Mouse (Mus musculus) CH12F3 (cell line): ENCODE measurements around the gene Acsbg1.

ENCODE experiments used
- in situ Hi-C: fragments of 300-500 bp; cut with MboI; formaldehyde crosslinking; loops from 2 replicates; pipeline ENCODE4 v1.14.3; 2020; ENCODE audit warnings: low sequenced_read_pairs

The Acsbg1 gene

DNA sequence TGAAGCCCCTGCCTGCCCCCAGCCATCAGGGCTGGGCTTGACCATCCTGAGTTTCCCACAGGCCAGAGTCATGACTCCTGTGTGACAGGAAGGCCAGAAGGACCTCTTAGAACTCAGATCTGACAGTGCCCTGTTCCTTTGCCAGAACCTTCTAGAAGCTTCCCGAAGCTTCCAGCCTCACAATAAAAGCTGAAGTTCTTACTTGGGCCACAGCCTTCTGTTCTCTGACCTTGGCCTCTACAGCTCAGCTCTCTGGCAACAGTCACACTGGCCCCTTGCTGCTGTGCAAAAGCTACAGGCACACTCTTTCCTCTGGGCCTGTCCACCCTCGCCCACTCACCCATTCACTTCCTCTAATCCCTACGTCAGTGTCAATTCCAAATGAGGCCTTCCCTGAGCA is 10.3 kb upstream of the Acsbg1 start:
- in situ Hi-C loops, result loop anchor here (5.0 kb wide), 1 partner anchor 50 kb away; no protein-coding TSS in a partner anchor

- in situ Hi-C loops, result no loop called here
Measured at GRCm38 (mm10) chr9:54668455-54668854, 6.8 kb upstream of the Acsbg1 start.

GRCm38 (mm10) chr9:54666116-54666515 is 4.4 kb upstream of the Acsbg1 start:
- in situ Hi-C loops, result no loop called here

DNA sequence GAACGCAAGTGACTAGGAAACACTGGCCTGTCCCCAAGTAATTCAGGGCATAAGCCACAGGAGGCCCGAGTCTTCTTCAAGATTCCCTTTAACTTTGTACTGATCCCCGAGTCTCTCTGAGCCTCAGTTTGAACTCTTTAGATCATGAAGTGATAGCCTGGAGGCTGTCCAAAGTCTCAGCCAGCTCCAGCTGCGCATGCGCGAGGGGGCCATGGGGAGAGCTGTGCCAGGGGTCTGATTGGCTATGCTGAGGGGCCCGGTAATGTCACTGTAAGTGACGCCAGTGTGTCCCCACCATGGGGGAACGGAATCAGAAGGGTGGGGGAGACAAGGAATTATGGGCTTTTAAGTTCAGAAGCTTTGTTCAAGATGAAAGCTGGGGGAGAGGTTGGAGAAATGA is 2.7 kb upstream of the Acsbg1 start:
- in situ Hi-C loops, result no loop called here

DNA sequence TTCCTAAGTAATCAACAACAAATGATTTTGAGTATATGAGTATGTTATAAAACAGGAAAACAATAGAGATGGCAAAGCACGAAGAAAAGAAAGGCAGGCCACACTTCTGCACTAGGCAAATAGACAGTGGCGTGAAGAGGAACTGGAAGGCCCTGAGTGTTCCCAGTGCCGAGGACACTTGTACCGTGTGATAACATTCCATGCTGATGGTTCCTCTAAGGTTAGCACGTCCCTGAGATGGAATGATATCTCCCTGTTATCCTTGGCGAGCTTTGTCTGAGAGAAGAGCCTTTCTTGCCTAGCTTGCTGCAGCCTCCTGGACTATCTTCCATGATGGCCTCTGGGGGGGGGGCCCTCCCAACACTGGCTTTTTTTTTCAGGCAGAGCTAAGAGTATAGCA is 2.9 kb downstream of the Acsbg1 start:
- in situ Hi-C loops, result no loop called here

- in situ Hi-C loops, result no loop called here
Measured at GRCm38 (mm10) chr9:54656402-54656801, 5.3 kb downstream of the Acsbg1 start.

DNA sequence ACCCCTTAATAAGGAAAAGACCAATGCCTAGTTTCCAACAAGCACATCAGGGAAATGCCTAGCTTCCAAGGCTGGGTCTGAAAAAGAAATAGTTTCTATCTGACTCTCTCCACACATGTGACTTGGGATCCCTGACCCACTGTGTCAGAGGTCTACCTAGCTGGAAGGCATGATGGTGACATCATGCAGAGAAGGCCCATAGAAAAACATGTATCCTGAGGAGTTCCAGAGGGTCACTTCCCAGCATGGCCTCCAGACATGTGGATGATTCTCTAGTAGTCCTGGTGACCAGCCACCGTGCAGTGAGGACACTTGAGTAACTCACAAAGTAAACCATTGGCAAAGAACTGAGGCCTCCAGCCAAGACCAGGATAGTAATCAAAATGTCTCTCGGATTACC is 5.8 kb downstream of the Acsbg1 start:
- in situ Hi-C loops, result no loop called here

GRCm38 (mm10) chr9:54652778-54653177 is 8.9 kb downstream of the Acsbg1 start:
- in situ Hi-C loops, result no loop called here

DNA sequence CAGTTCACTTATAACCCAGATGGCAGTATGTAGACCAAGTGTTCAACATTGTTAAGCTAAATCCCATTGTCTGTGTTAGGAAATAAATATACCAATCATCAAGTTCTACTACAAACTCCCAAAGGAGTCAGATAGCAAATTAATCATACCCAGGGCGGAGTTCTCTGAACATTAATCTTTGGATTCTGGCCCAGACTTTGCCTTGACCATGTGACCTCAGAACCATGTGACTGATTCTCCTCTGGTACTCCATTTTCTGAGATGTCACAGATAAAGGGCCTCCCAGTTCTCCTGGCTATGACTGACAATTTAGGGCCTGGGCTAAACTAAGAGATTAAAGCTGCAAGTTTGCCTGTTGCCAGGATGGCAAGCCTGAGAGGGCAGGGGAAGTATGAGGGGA is 12.3 kb downstream of the Acsbg1 start:
- in situ Hi-C loops, result no loop called here

DNA sequence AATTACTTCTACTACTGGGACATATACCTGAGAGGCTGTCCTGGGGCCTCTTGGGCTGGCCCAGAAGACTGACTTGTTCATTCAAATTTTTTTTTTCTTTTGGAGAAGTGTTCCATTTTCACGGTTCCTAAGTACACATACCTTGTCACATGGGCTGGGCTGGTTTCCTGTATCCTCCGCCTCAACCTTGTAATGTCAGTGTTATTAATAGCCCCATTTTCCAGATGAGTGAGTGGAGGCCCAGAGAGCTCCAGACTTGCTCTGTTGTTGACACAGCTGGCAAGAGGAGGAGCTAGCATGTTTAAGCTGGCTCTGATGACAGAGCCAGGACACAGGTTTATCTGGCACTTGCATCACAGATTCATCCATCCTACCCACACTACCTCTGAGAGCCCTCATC is 14.2 kb downstream of the Acsbg1 start:
- in situ Hi-C loops, result no loop called here

GRCm38 (mm10) chr9:54646252-54646651 is 15.4 kb downstream of the Acsbg1 start:
- in situ Hi-C loops, result no loop called here

DNA sequence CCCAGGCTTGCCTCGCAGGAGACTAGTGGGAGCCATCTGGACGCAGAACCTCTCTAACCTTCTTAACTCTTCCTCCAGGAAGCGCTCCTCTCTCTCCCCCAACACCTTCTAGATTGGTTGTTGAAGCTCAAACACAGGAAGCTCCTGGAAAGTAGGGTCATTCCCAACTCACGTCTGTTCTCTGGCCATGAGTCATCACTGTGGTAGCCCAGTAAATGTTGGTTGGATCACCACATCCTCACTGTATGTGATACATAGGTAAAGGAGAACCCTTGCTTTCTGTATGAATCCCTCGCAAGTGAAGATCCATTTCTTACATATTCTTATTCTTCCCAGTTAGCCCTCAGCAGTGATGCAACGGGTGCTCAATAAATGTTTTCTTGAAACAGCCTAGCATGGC is 16.1 kb downstream of the Acsbg1 start:
- in situ Hi-C loops, result no loop called here

DNA sequence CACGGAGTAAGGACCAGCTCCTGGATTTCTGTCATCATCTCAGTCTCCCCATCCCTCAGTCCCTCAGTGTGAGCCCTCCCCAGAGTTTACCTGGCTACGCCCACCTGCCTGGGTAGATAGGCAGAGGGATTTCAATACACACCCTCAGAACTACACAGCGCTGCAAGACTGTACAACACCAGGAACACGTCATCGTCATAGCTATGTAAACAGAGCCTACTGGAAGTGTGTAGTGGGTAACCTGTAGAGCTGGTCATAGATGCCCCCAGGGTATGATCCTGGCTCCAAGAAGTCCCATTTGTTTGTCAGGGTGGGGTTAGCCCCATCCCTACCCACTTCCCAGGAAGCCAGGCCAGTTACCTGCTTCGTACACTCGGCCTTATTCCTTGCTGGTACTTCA is 18.5 kb downstream of the Acsbg1 start:
- in situ Hi-C loops, result no loop called here

DNA sequence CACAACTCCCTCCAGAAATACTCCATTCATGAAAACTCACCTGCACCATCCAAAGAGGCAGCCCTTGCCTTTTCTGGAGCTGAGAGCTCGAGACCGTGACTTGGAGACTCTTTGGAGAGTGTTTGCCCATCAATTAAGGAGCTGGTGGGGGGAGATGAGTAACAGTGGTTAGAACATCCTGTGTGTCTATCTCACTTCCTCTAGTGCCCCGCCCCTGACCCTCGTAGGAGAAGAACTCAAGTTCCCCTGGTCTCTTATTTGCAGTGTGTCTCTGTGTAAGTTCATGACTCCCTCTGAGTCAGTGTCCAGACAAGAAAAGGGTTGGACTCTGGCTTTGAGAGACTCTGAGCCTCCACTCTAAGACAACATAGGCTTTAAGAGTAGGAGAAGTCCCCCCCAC is 19.1 kb downstream of the Acsbg1 start:
- in situ Hi-C loops, result no loop called here

- in situ Hi-C loops, result no loop called here
Measured at GRCm38 (mm10) chr9:54642149-54642548, 19.5 kb downstream of the Acsbg1 start.

DNA sequence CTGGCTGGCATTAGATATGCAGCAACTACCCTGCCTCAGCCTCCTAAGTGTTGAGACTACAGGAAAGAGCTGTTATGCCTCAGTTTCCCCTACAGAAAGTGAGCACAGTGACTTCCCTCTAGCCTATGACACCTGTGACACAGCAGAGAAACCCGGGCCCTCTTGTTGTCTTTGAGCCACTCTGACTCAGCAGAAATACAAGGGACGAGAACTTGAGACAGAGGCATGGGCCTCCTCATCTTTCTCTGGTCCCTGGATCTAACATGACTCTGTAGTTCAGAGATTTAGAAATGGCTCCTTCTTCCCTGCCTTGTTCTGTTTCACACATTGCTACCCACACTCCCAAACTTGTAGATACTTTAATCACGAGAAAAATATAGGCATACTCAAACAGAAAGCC is 20.1 kb downstream of the Acsbg1 start:
- in situ Hi-C loops, result no loop called here

DNA sequence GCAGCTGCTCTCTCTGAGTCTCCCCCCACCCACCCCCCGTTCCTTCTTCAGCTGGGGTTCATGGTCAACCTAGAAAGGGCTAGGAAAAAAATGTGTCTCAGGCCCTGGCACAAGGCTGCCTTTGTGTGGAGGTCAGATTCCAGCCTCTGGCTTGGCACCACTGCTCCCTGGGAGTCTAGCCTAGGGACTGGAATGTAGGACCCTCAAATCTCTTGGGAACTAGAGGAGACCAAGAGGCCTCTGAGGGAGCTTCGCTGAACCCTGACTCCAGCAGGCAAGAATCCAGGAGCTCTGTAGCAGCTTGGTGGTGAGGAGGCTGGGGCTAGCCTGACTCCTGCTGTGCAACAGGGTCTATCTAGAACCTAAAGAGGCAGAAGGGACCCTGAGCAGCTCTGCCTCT is 22.5 kb downstream of the Acsbg1 start:
- in situ Hi-C loops, result no loop called here

DNA sequence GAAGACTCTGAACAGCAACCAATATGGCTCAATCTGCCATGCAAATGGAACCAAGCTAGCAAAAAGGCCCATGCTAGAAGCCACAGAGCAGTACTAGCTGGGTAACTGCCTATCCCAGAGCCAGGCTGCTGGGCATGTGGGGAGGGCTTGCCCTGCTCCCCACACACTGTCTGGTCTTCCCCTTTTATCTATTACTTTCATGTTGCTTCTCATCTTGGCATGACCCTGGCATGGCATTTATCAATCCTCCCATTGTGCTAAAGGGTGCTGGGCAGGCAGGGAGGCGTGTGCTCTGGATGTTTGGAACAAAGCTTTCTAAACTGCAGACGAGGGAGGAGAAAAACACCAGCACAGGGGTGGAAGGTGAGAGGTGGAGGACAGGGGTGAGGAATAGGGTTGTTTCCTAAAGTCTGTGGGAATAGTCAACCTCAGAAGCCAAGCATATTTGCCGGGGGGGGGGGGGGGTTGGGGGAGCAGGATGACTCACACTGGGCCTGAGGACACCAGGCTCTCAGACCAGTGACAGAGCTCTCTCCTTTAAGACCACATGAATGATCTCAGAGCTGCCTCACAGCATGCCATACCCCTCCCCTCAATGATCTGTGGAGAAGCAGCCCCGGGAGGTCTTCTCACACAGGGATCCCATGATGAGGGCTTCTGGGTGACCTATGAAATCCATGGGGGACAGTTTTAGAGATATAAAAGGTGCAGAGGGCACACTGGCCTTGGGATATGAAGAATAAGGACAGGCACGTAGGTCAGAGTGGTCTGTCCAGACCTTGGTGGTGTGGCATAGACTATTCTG is 24.0 kb downstream of the Acsbg1 start:
- in situ Hi-C loops, result no loop called here

- in situ Hi-C loops, result no loop called here
Measured at GRCm38 (mm10) chr9:54633401-54633800, 28.3 kb downstream of the Acsbg1 start.

- in situ Hi-C loops, result no loop called here
Measured at GRCm38 (mm10) chr9:54630905-54631304, 30.8 kb downstream of the Acsbg1 start.

DNA sequence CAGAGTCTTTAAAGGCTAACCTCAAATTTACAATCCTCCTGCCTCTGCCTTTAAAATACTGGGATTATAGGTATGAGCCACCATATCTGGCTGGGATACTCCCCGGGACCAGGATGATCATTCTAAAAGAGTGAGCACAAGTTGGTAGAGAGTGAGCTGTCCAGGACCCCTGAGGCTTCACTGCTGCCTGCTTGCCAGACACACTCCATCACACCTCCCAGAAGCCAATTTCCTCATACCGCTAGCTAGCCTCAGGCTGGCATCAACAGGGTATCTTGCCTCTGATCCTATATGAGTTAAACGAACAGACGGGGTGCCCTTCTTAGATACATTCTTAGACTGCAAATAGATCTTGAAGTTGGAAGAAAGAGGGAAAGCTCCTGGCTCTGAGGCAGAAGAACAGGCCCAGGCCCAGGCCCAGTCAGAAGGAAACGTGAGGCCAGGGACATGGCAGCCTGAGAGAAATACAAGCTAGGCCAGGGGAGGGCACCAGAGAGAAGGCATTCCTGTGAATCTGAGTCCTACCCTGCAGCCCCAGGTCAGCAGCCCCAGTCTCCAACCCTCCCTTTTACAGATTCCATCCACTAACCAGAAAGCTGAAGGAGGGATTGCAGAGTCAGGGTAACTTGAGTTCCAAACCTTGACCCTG is 31.9 kb downstream of the Acsbg1 start:
- in situ Hi-C loops, result no loop called here

DNA sequence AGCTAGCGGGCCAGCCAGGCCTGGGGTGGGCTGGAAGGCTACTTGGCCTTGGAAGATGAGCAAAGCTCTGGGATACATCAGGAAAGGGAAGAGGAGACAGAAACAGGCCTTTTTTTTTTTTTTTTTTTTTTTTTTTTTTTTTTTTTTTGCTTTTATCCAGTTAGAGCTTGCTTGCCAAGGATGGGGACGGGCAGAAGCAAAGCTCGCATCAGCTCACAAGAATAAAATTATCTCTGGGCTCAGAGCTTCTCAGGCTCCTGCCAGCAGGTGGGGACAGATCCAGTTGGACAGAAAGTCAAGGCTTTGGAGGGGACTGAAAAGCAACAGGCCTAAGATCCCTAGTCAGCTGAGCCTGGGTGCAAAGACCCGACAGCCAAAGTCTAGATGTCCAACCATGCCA is 32.9 kb downstream of the Acsbg1 start:
- in situ Hi-C loops, result no loop called here

- in situ Hi-C loops, result no loop called here
Measured at GRCm38 (mm10) chr9:54627240-54627639, 34.4 kb downstream of the Acsbg1 start.
